Mouse (Mus musculus) adrenal gland (tissue): Measurements from ENCODE around the gene Dennd1a.

ENCODE experiments used
- intact Hi-C: fragments of 180-260 bp; cut with DNase I; formaldehyde crosslinking; loops from one replicate; pipeline ENCODE4 v1.15.1; 2025

Dennd1a gene

GRCm38 (mm10) chr2:37782002-37782401 lies 505.2 kb downstream of the Dennd1a start:
- intact Hi-C loops: no loop called here

GRCm38 (mm10) chr2:37781421-37781820 lies 505.8 kb downstream of the Dennd1a start:
- intact Hi-C loops: no loop called here

- intact Hi-C loops: no loop called here
Measured at GRCm38 (mm10) chr2:37780270-37780929, 506.8 kb downstream of the Dennd1a start.

- intact Hi-C loops: loop anchor here (10.0 kb wide), 1 partner anchor 213 kb away; no protein-coding TSS in a partner anchor
Measured at GRCm38 (mm10) chr2:37777958-37778720, 509.1 kb downstream of the Dennd1a start.

GRCm38 (mm10) chr2:37776611-37777411 lies 510.4 kb downstream of the Dennd1a start:
- intact Hi-C loops: loop anchor here (10.0 kb wide), 1 partner anchor 212 kb away; no protein-coding TSS in a partner anchor

GRCm38 (mm10) chr2:37776016-37776415 lies 511.2 kb downstream of the Dennd1a start, which contains the start of gene Crb2:
Gene Crb2, plus strand, starts transcription at chr2:37776249.
- intact Hi-C loops: loop anchor here (10.0 kb wide), 1 partner anchor 211 kb away; no protein-coding TSS in a partner anchor

- intact Hi-C loops: loop anchor here (2.0 to 10.0 kb wide), 2 partner anchors 28 to 210 kb away; no protein-coding TSS in a partner anchor
Measured at GRCm38 (mm10) chr2:37774571-37774970, 512.6 kb downstream of the Dennd1a start.

GRCm38 (mm10) chr2:37771618-37772285 lies 515.4 kb downstream of the Dennd1a start:
- intact Hi-C loops: loop anchor here (10.0 kb wide), 1 partner anchor 207 kb away; no protein-coding TSS in a partner anchor

- intact Hi-C loops: loop anchor here (10.0 kb wide), 1 partner anchor 205 kb away; no protein-coding TSS in a partner anchor
Measured at GRCm38 (mm10) chr2:37769793-37770192, 517.4 kb downstream of the Dennd1a start.

- intact Hi-C loops: no loop called here
Measured at GRCm38 (mm10) chr2:37768903-37769302, 518.3 kb downstream of the Dennd1a start.

GRCm38 (mm10) chr2:37767739-37768138 lies 519.5 kb downstream of the Dennd1a start:
- intact Hi-C loops: no loop called here

- intact Hi-C loops: no loop called here
Measured at GRCm38 (mm10) chr2:37767080-37767547, 520.1 kb downstream of the Dennd1a start.

GRCm38 (mm10) chr2:37766027-37766761 lies 521.0 kb downstream of the Dennd1a start:
- intact Hi-C loops: no loop called here

- intact Hi-C loops: no loop called here
Measured at GRCm38 (mm10) chr2:37765082-37765483, 522.1 kb downstream of the Dennd1a start.

- intact Hi-C loops: no loop called here
Measured at GRCm38 (mm10) chr2:37764514-37764913, 522.7 kb downstream of the Dennd1a start.

- intact Hi-C loops: no loop called here
Measured at GRCm38 (mm10) chr2:37763638-37764037, 523.6 kb downstream of the Dennd1a start.

- intact Hi-C loops: no loop called here
Measured at GRCm38 (mm10) chr2:37760633-37761032, 526.6 kb downstream of the Dennd1a start.

- intact Hi-C loops: no loop called here
Measured at GRCm38 (mm10) chr2:37758343-37759015, 528.7 kb downstream of the Dennd1a start.

GRCm38 (mm10) chr2:37757784-37758183 lies 529.4 kb downstream of the Dennd1a start:
- intact Hi-C loops: no loop called here
